Mouse (Mus musculus): ENCODE measurements around the gene Ifnl2. TPM values are rescaled to one million over a fixed set of nuclear protein-coding genes. Genes with fewer than 3 reads are reported as not detected.
"Not testable (repeated sequence)": the region's sequence is repeated elsewhere in the genome, so short reads cannot be mapped to it uniquely, and the experiment has no call there.

Gene Ifnl2
- not detected in 2 replicates for polyA plus RNA-seq (2012)

- not testable (repeated sequence) for H3K36me3 ChIP-seq (ENCODE audit: control insufficient read depth); H3K27me3 ChIP-seq (ENCODE audit: control insufficient read depth); H3K9me3 ChIP-seq (ENCODE audit: control insufficient read depth, low read length); H3K4me3 ChIP-seq (replicated peaks); H3K4me1 ChIP-seq (ENCODE audit: control insufficient read depth)
These were observed at the start of gene Ifnl2 for GRCm38 (mm10) chr7:28510405-28510974. Gene Ifnl2, minus strand, starts transcription at chr7:28510455.

- Histone ChIP-seq H3K27me3 (ENCODE audit: control insufficient read depth) (no peaks in the 10 kb centered on the region), H3K4me3 (replicated peaks) (no peak overlapping the region), H3K4me1 (ENCODE audit: control insufficient read depth) (peaks cover 13% of the 10 kb centered on the region), H3K9me3 (ENCODE audit: control insufficient read depth, low read length) (no peaks in the 10 kb centered on the region), H3K36me3 (ENCODE audit: control insufficient read depth) (peaks cover 59% of the 10 kb centered on the region)
- no peak for TF ChIP-seq TAL1 (IDR thresholded peaks at IDR 0.05; ENCODE audit: low read length)
- no peak for TF ChIP-seq GATA1 (IDR thresholded peaks at IDR 0.05; ENCODE audit: low read length)
These were observed 48.2 kb upstream of the Ifnl2 start for GRCm38 (mm10) chr7:28558486-28558885.

GRCm38 (mm10) chr7:28557708-28558107 is 47.5 kb upstream of the Ifnl2 start:
- TF ChIP-seq GATA1 (IDR thresholded peaks at IDR 0.05; ENCODE audit: low read length) (no peak), TAL1 (IDR thresholded peaks at IDR 0.05; ENCODE audit: low read length) (no peak)
- Histone ChIP-seq H3K27me3 (ENCODE audit: control insufficient read depth) (no peaks in the 10 kb centered on the region), H3K4me1 (ENCODE audit: control insufficient read depth) (peaks cover 13% of the 10 kb centered on the region), H3K4me3 (replicated peaks) (no peak overlapping the region), H3K9me3 (ENCODE audit: control insufficient read depth, low read length) (no peaks in the 10 kb centered on the region), H3K36me3 (ENCODE audit: control insufficient read depth) (peaks cover 51% of the 10 kb centered on the region)

- Histone ChIP-seq H3K4me1 (ENCODE audit: control insufficient read depth) (peaks cover 13% of the 10 kb centered on the region), H3K9me3 (ENCODE audit: control insufficient read depth, low read length) (0 out of 2 replicates have a peak, but pooled peaks cover 3% of the 10 kb centered on the region)
- TF ChIP-seq TAL1 (IDR thresholded peaks at IDR 0.05; ENCODE audit: low read length) = no peak
- TF ChIP-seq GATA1 (IDR thresholded peaks at IDR 0.05; ENCODE audit: low read length) = no peak
These were observed 46.8 kb upstream of the Ifnl2 start for GRCm38 (mm10) chr7:28557069-28557468.

GRCm38 (mm10) chr7:28555939-28556535 is 45.8 kb upstream of the Ifnl2 start:
- TF ChIP-seq TAL1 (IDR thresholded peaks at IDR 0.05; ENCODE audit: low read length) = no peak
- TF ChIP-seq GATA1 (IDR thresholded peaks at IDR 0.05; ENCODE audit: low read length) = no peak
- Histone ChIP-seq H3K9me3 (ENCODE audit: control insufficient read depth, low read length) (0 out of 2 replicates have a peak, but pooled peaks cover 3% of the 10 kb centered on the region), H3K4me3 (replicated peaks) (no peak overlapping the region), H3K4me1 (ENCODE audit: control insufficient read depth) (peaks cover 13% of the 10 kb centered on the region), H3K27me3 (ENCODE audit: control insufficient read depth) (no peaks in the 10 kb centered on the region), H3K36me3 (ENCODE audit: control insufficient read depth) (peaks cover 35% of the 10 kb centered on the region)

More at GRCm38 (mm10) chr7:28557069-28557468, 46.8 kb upstream of the Ifnl2 start:
- no peak overlapping the region for H3K4me3 ChIP-seq (replicated peaks)
- H3K36me3 ChIP-seq (ENCODE audit: control insufficient read depth) = peaks cover 44% of the 10 kb centered on the region
- no peaks in the 10 kb centered on the region for H3K27me3 ChIP-seq (ENCODE audit: control insufficient read depth)

GRCm38 (mm10) chr7:28553076-28553475 is 42.8 kb upstream of the Ifnl2 start:
- Histone ChIP-seq H3K27me3 (ENCODE audit: control insufficient read depth) (peaks cover 7% of the 10 kb centered on the region), H3K36me3 (ENCODE audit: control insufficient read depth) (peaks cover 7% of the 10 kb centered on the region), H3K4me3 (replicated peaks) (no peak overlapping the region), H3K4me1 (ENCODE audit: control insufficient read depth) (peaks cover 6% of the 10 kb centered on the region), H3K9me3 (ENCODE audit: control insufficient read depth, low read length) (0 out of 2 replicates have a peak, but pooled peaks cover 3% of the 10 kb centered on the region)
- TF ChIP-seq TAL1 (IDR thresholded peaks at IDR 0.05; ENCODE audit: low read length) (no peak), GATA1 (IDR thresholded peaks at IDR 0.05; ENCODE audit: low read length) (no peak)

GRCm38 (mm10) chr7:28547628-28548027 is 37.4 kb upstream of the Ifnl2 start:
- TF ChIP-seq GATA1 (IDR thresholded peaks at IDR 0.05; ENCODE audit: low read length) (no peak), TAL1 (IDR thresholded peaks at IDR 0.05; ENCODE audit: low read length) (no peak)
- H3K9me3 ChIP-seq (ENCODE audit: control insufficient read depth, low read length) = 0 out of 2 replicates have a peak, but pooled peaks cover 3% of the 10 kb centered on the region
- H3K27me3 ChIP-seq (ENCODE audit: control insufficient read depth) = peaks cover 52% of the 10 kb centered on the region
- no peaks in the 10 kb centered on the region; the same call in none of the 2 replicates for H3K4me1 ChIP-seq (ENCODE audit: control insufficient read depth)
- no peaks in the 10 kb centered on the region for H3K36me3 ChIP-seq (ENCODE audit: control insufficient read depth)
- H3K4me3 ChIP-seq (replicated peaks) = no peak overlapping the region

GRCm38 (mm10) chr7:28547154-28547553 is 36.9 kb upstream of the Ifnl2 start, which contains the start of gene Nccrp1:
Gene Nccrp1, minus strand, starts transcription at chr7:28547254.
- H3K4me3 ChIP-seq (replicated peaks) = no peak within 1 kb of the TSS

GRCm38 (mm10) chr7:28546649-28547048 is 36.4 kb upstream of the Ifnl2 start:
- Histone ChIP-seq H3K36me3 (ENCODE audit: control insufficient read depth) (no peaks in the 10 kb centered on the region), H3K27me3 (ENCODE audit: control insufficient read depth) (peaks cover 52% of the 10 kb centered on the region), H3K4me1 (ENCODE audit: control insufficient read depth) (no peaks in the 10 kb centered on the region; the same call in none of the 2 replicates), H3K9me3 (ENCODE audit: control insufficient read depth, low read length) (no peaks in the 10 kb centered on the region), H3K4me3 (replicated peaks) (no peak overlapping the region)
- TF ChIP-seq GATA1 (IDR thresholded peaks at IDR 0.05; ENCODE audit: low read length) (no peak), TAL1 (IDR thresholded peaks at IDR 0.05; ENCODE audit: low read length) (no peak)

More at GRCm38 (mm10) chr7:28547154-28547553, 36.9 kb upstream of the Ifnl2 start, which contains the start of gene Nccrp1:
- no peaks in the 10 kb centered on the region for H3K36me3 ChIP-seq (ENCODE audit: control insufficient read depth)
- no peaks in the 10 kb centered on the region; the same call in none of the 2 replicates for H3K4me1 ChIP-seq (ENCODE audit: control insufficient read depth)
- peaks cover 52% of the 10 kb centered on the region for H3K27me3 ChIP-seq (ENCODE audit: control insufficient read depth)
- 0 out of 2 replicates have a peak, but pooled peaks cover under 1% of the 10 kb centered on the region for H3K9me3 ChIP-seq (ENCODE audit: control insufficient read depth, low read length)
- TF ChIP-seq GATA1 (IDR thresholded peaks at IDR 0.05; ENCODE audit: low read length) (no peak), TAL1 (IDR thresholded peaks at IDR 0.05; ENCODE audit: low read length) (no peak)

All from erythroblast, embryonic 14.5 days (primary cell).